Mouse (Mus musculus): ENCODE data around the gene Marf1. TPM values are rescaled to one million over a fixed set of nuclear protein-coding genes. Genes with fewer than 3 reads are reported as not detected.

The Marf1 gene
- polyA plus RNA-seq, 1 experiment: 8.3 TPM

DNA sequence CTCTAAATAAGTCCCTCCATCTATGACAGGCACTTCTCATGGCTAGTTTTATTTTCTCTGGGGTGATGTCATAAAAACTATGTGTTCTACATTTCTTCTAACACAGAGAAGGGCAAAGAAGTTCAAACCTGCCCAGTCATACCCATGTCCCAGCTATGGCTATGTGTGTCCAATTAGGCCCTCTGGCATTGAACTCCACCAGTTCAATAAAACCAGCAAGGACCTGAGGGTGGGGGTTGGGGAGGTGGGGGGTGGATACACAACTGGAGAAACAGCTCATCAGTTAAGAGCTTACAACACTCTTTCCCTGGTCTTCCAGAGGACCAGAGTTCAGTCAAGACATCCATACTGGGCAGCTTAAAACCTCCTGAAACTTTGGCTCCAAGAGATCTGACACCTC lies 24.0 kb downstream of the Marf1 start:
- no peak for DNase-seq (ENCODE audit: low read depth, low spot score)

- no peak for DNase-seq (ENCODE audit: low read depth, low spot score)
- 29% methylated on average over 1 of the region's 1 CpGs for WGBS
These were observed 25.1 kb downstream of the Marf1 start for GRCm38 (mm10) chr16:14137976-14138561.

DNA sequence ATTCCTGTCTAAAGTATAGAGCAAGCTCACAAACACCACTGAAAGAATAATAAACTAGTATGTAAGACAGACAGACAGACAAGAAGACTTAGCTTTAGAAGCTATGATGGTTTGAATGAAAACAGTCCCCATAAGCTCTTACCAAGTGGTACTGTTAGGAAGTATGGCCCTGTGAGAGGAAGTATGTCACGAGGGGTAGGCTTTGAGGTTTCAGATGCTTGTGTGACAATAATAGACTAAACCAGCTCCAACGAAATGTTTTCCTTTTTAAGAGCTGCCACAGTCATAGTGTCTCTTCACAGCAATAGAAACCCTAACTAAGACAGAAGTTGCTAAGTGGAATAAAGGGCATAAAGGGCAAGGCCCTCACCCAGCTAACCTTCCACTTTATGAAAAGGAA lies 28.1 kb downstream of the Marf1 start:
- WGBS: 79% methylated on average over 2 of the region's 2 CpGs
- DNase-seq (ENCODE audit: low read depth, low spot score): no peak

DNA sequence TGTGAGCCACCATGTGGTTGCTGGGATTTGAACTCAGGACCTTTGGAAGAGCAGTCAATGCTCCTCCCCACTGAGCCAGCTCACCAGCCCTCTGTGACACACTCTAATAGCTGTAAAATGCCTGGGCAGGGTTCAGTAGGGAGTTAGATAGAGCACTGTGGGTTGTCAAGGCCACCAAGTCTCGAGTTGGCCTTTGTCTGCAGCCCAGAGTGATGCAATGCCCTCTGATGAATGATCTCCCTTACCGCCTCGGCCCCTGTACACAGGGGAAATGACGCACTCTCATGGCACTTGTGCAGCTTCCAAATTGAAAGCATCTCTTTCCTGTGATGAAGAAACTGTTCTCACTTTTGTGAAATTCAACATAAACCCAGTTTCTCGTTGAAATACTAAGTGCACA lies 31.3 kb downstream of the Marf1 start:
- 70% methylated on average over 5 of the region's 5 CpGs for WGBS
- DNase-seq (ENCODE audit: low read depth, low spot score): no peak

GRCm38 (mm10) chr16:14131376-14131775 lies 31.8 kb downstream of the Marf1 start:
- DNase-seq (ENCODE audit: low read depth, low spot score): no peak
- 87% methylated on average over 3 of the region's 3 CpGs for WGBS

DNA sequence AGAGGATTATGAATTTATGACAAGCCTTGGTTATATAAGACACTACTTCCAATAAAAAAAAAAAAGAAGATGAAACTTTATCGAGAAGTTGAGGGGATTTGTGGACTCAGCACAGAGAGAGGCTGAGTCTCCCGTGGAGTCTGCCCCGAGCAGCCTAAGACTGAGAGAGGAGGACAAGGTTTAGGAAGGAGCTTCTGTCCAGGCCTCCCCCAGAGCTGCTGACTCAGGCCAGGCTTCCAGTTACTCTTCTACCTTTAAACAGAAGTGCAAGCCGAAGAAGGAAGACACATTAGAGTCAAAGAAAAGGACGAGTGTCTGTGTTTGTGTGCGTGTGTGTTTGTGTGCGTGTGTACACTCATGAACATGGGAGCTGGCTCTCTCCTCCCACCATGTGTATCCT lies 32.4 kb downstream of the Marf1 start:
- WGBS: 92% methylated on average over 7 of the region's 7 CpGs
- DNase-seq (ENCODE audit: low read depth, low spot score): no peak

GRCm38 (mm10) chr16:14128977-14129376 lies 34.2 kb downstream of the Marf1 start:
- no peak for DNase-seq (ENCODE audit: low read depth, low spot score)

DNA sequence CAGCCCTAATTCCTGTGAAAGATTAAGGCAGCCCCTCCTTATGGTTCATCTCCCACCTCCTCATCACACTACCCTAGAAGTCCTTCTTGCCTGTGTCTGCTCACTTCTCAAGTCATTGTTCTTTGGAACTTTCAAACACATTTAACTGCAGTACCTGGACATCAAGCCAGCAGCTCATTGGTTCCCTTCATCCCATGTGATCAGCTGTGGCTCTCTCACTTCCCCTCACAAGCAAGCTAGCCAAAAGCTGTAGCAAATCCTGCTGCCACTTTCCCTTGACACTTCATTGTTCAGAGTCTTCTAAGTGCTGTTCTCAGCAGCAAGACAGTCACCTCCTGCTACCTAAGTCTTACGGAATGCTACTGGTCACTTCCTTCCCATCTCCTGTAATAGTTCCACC lies 37.9 kb downstream of the Marf1 start:
- 88% methylated on average over 1 of the region's 1 CpGs for WGBS
- DNase-seq (ENCODE audit: low read depth, low spot score): no peak

DNA sequence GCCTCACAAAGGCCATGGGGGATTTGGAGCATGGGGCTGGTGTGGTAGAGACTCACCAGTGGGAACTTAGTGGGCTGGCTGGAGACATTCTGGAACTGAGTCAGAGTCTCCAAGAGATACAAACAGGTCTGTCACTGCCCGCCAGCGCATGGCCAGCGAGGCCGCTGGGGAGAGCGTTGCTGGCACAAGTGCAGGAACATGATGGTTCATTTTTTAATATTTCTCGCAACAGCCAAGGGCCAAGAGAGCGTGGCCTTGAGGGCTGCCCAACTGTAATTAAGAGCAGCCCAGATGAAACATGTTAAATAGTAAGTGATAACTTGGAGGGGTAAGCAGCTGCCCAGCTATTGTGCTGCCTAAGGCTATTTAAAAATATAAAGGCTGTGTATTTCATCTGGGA lies 38.4 kb downstream of the Marf1 start:
- no peak for DNase-seq (ENCODE audit: low read depth, low spot score)
- WGBS: 97% methylated on average over 7 of the region's 7 CpGs

- DNase-seq (ENCODE audit: low read depth, low spot score): no peak
- 90% methylated on average over 2 of the region's 2 CpGs for WGBS
These were observed 39.2 kb downstream of the Marf1 start for GRCm38 (mm10) chr16:14123901-14124300.

GRCm38 (mm10) chr16:14122586-14122985 lies 40.6 kb downstream of the Marf1 start:
- DNase-seq (ENCODE audit: low read depth, low spot score): no peak

GRCm38 (mm10) chr16:14121563-14121962 lies 41.6 kb downstream of the Marf1 start:
- DNase-seq (ENCODE audit: low read depth, low spot score): no peak
- WGBS: 97% methylated on average over 7 of the region's 7 CpGs

DNA sequence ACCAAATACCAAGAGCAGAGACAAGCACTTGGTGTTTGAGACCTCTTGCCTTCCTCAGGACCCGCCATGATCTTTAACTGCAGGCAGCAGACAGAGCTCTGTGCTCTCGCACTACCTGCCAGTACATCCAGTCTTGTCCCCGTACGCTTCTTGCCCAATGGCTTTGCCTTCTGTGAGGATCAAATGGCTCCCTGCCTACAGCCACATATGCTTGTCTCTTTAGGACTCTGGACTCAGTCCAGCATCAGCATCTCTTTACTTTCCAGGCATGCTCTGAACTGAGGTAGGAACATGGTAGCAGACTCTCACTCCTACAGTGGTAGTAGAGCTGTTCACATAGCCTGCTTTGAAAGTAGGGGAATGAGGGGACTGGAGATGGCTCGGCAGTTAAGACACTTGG lies 42.2 kb downstream of the Marf1 start:
- no peak for DNase-seq (ENCODE audit: low read depth, low spot score)
- 94% methylated on average over 5 of the region's 5 CpGs for WGBS

DNA sequence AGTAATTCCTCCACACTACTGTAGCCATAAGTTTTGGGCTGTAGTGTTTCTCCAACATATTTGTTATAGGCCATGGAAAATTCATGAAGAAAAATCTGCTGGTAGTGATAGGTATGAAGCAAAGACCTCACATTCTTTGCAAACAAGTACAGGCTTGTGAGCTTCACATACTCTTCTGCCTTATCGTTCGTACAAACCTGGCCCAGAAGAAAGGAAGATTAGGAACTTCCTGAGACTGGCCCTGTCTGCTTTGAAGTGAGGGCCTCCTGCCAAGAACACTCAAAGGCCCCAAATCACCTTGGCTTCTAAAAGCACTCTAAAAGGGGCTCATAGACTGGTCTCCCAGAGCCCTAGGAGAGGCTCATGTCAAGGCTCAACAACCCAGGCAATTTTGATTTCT lies 45.9 kb downstream of the Marf1 start:
- no peak for DNase-seq (ENCODE audit: low read depth, low spot score)
- WGBS: 75% methylated on average over 2 of the region's 2 CpGs

DNA sequence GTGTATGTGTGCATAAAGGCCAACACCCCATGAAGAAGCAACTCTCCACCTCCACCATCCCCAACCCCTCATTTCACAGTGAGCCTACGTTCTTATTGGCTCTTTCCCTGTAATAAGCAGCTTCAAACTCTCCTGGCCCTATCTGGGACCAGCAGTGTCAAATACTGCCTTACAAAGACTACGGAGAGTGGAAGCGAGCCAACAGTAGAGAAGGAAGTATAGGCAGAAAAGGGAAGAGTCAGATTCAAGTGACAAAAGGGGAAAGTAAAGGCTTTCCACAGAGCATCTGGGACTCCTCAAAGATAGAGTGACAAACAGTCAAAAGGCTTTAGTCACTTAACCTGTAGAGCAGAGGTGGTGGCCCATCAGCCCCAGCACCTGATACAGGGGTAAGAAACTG lies 50.4 kb downstream of the Marf1 start:
- no peak for DNase-seq (ENCODE audit: low read depth, low spot score)
- WGBS: 96% methylated on average over 3 of the region's 3 CpGs

GRCm38 (mm10) chr16:14112133-14112532 lies 51.0 kb downstream of the Marf1 start:
- no peak for DNase-seq (ENCODE audit: low read depth, low spot score)
- 70% methylated on average over 2 of the region's 2 CpGs for WGBS

DNA sequence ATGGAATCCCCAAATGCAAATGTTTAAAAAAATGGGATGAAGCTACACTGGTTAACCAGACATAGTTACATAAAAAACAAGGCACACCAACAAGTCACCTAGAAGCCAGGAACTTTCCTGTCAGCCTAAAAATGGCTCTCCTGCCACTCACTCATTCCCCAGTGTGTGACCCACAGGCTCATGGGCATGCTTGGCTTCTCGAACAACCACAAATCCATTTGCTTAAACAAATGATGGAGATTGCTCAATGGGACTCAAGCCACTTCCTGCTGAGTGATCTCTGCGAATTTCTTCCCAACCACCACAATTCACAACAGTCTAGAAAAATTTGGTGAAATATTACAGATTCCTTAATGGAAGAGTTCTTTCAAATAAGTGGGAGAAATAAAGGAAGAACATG lies 52.2 kb downstream of the Marf1 start:
- no peak for DNase-seq (ENCODE audit: low read depth, low spot score)
- WGBS: 59% methylated on average over 2 of the region's 2 CpGs

- 79% methylated on average over 3 of the region's 3 CpGs for WGBS
- no peak for DNase-seq (ENCODE audit: low read depth, low spot score)
These were observed 53.4 kb downstream of the Marf1 start for GRCm38 (mm10) chr16:14109651-14110230.

GRCm38 (mm10) chr16:14105891-14106290 lies 57.3 kb downstream of the Marf1 start:
- no peak for DNase-seq (ENCODE audit: low read depth, low spot score)
- 84% methylated on average over 6 of the region's 6 CpGs for WGBS

DNA sequence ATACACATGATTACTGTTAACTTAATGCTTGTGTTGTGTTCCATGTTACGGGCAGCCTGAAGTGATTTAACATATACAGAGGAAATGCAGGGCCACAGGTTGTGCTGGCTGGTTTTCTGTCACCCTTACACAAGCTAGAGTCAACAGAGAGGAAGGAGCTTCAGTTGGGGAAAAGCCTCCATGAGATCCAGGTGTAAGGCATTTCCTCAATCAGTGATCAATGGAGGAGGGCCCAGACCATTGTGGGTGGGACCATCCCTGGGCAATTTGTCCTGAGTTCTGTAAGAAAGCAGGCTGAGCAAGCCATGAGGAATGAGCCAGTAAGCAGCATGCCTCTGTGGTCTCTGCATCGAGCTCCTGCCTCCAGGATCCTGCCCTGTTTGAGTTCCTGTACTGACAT lies 71.4 kb downstream of the Marf1 start:
- no peak for DNase-seq (ENCODE audit: low read depth, low spot score)
- 77% methylated on average over 2 of the region's 2 CpGs for WGBS

- no peak for DNase-seq (ENCODE audit: low read depth, low spot score)
- WGBS: 80% methylated on average over 3 of the region's 3 CpGs
These were observed 73.9 kb downstream of the Marf1 start for GRCm38 (mm10) chr16:14089296-14089695.

DNA sequence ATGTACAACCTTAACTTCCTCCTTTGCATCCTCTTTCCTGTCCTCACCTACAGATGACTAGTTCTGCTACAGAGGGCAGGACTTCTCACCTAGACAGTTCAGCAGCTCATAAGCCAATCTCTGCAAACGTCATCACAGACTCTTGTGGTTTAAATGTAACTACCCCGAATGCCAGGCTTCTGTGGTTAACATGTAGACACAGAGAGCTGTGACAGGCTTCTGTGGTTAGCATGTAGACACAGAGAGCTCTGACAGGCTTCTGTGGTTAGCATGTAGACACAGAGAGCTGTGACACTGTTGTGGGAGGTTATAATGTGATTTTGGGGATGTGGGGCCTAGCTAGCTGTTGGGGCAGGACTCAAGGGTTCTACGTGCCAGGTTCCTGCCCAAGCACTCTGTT lies 74.9 kb downstream of the Marf1 start:
- 52% methylated on average over 3 of the region's 3 CpGs for WGBS
- DNase-seq (ENCODE audit: low read depth, low spot score): no peak

All from large intestine, adult 2 months (tissue).